Mouse (Mus musculus): ENCODE measurements at regions not wholly inside any gene's neighbourhood (a gene's known extent, or its start where the extent isn't known, plus 50 kb on each side); places are given as distances from the start of the nearest gene placed in this dataset.

DNA sequence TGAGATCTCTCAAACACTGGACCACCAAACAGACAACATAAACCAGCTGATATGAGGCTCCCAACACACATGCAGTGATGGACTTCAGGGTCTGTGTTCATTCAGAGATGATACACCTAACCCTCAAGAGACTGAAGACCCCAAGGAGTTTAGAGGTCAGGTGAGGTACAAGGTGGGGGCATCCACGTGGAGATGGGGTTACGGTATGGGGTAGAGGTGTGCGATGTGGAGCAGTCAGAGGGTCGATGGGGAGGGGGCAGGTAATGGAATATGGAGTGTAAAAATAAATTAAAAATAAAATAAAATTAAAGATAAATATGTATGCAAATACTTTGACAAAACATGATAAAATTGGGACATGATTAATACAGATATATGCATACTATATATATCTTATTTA is 467.8 kb downstream of the Slitrk5 start:
- ATAC-seq (ENCODE audit: insufficient read depth, low FRiP score, low TSS enrichment) (0 out of 2 replicates have a peak, but pooled peaks have one; percentile 46), DNase-seq (ENCODE audit: low spot score) (no peak)
- no peaks in the 10 kb centered on the region for H3K36me3 ChIP-seq (ENCODE audit: control insufficient read depth, insufficient read depth, low read length)
- H3K27me3 ChIP-seq (ENCODE audit: control insufficient read depth, insufficient read depth, low read length) = no peaks in the 10 kb centered on the region
- no peak overlapping the region for H3K27ac ChIP-seq (ENCODE audit: low read depth, low read length)
- H3K4me1 ChIP-seq (ENCODE audit: control insufficient read depth, insufficient read depth, low read length) = no peaks in the 10 kb centered on the region
- WGBS = 92% methylated on average over 4 of the region's 4 CpGs
- no peak overlapping the region for H3K4me2 ChIP-seq (ENCODE audit: low read depth)
- H3K9me3 ChIP-seq (ENCODE audit: control insufficient read depth, low read length) = no peaks in the 10 kb centered on the region
- H3K4me3 ChIP-seq (ENCODE audit: low read depth, low read length) = no peak overlapping the region
- H3K9ac ChIP-seq (ENCODE audit: low read length) = no peak overlapping the region

GRCm38 (mm10) chr14:112153950-112154349 is 479.1 kb downstream of the Slitrk5 start:
- Histone ChIP-seq H3K36me3 (ENCODE audit: control insufficient read depth, insufficient read depth, low read length) (no peaks in the 10 kb centered on the region), H3K4me2 (ENCODE audit: low read depth) (no peak overlapping the region), H3K27me3 (ENCODE audit: control insufficient read depth, insufficient read depth, low read length) (no peaks in the 10 kb centered on the region), H3K9me3 (ENCODE audit: control insufficient read depth, low read length) (no peaks in the 10 kb centered on the region), H3K27ac (ENCODE audit: low read depth, low read length) (no peak overlapping the region), H3K4me1 (ENCODE audit: control insufficient read depth, insufficient read depth, low read length) (no peaks in the 10 kb centered on the region), H3K4me3 (ENCODE audit: low read depth, low read length) (no peak overlapping the region), H3K9ac (ENCODE audit: low read length) (no peak overlapping the region)
- DNase-seq (ENCODE audit: low spot score) (no peak), ATAC-seq (ENCODE audit: insufficient read depth, low FRiP score, low TSS enrichment) (no peak)
- 86% methylated on average over 3 of the region's 3 CpGs for WGBS
